Mouse (Mus musculus) cortical plate, adult 2 months (tissue): ENCODE data around the gene Slc17a2. TPM values are rescaled to one million over a fixed set of nuclear protein-coding genes. Genes with fewer than 3 reads are reported as not detected.
"Not testable (repeated sequence)": the region's sequence is repeated elsewhere in the genome, so short reads cannot be mapped to it uniquely, and the experiment has no call there.

ENCODE experiments used
- H3K27ac ChIP-seq: fragments of 200-500 bp; 2 replicates; pipeline ENCODE4 v1.5.1; 2012; ENCODE audit warnings: low read length, control low read depth, inconsistent platforms; ENCODE audit not compliant: insufficient read depth
- H3K4me1 ChIP-seq: fragments of 200-500 bp; 2 replicates; pipeline ENCODE4 v1.6.1; 2011; ENCODE audit warnings: low read length; ENCODE audit not compliant: control insufficient read depth, insufficient read depth
- H3K4me3 ChIP-seq: fragments of 200-500 bp; 2 replicates; pipeline ENCODE4 v1.5.1; 2011; ENCODE audit warnings: mild to moderate bottlenecking, low read length, control low read depth; ENCODE audit not compliant: insufficient read depth
- CTCF ChIP-seq: fragments of 200-500 bp; IDR thresholded peaks from 2 replicates; pipeline ENCODE4 v1.5.1; 2011; ENCODE audit warnings: mild to moderate bottlenecking, control low read depth, low read length; ENCODE audit not compliant: insufficient read depth; ENCODE audit errors: extremely low read depth
- POLR2A ChIP-seq: fragments of 200-500 bp; IDR thresholded peaks from 2 replicates; pipeline ENCODE4 v1.6.1; 2011; ENCODE audit warnings: mild to moderate bottlenecking, low read length, control low read depth; ENCODE audit not compliant: insufficient read depth; ENCODE audit errors: extremely low read depth
- polyA plus RNA-seq: library from polyadenylated mRNA; depleted of rRNA; stranded (reverse); fragments of >200 nt; gene quantifications from 2 replicates; pipeline ENCODE4 v1.2.3, GENCODE M21; 2012; rRNA removed

Slc17a2 gene
- 0.06 TPM in 1 of 2 replicates, not detected in the other for polyA plus RNA-seq

DNA sequence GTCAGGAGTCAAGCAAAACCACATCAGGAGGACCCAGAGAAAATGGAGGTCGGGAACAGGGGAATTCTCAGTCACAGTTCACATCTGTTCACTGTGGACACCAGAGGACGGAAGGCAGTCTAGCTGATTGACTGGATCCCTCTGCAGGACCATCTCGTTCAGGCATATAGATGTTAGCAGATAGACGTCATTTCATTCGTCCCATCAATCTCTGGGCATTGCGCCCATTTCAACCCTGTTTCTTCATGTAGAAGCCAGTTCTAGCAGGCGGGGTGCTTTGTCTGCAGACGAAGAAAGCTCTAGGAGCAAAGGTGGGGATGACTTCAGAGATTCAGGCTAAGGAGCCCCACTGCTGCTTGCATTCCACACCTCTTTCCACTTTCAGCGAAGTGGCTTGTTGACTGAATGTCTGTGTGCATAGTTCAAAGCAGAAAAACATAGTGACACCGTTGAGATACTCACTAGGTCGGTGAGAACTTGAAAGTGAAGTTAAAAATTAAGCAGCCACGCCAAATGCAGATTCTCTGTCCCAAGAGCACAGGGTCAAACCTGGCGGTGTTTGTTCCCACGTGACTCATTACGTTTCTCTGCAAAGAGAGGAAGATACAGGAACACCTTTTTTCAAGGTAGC lies at the start of gene Slc17a2:
Gene Slc17a2, plus strand, starts transcription at position 572 of the 631 bp plus-strand sequence.
- no peak within 1 kb of the TSS for H3K27ac ChIP-seq
- H3K4me1 ChIP-seq, result no peaks in the 10 kb centered on the region
- H3K4me3 ChIP-seq, result no peak within 1 kb of the TSS
- TF ChIP-seq CTCF, result no peak
- TF ChIP-seq POLR2A, result no peak

DNA sequence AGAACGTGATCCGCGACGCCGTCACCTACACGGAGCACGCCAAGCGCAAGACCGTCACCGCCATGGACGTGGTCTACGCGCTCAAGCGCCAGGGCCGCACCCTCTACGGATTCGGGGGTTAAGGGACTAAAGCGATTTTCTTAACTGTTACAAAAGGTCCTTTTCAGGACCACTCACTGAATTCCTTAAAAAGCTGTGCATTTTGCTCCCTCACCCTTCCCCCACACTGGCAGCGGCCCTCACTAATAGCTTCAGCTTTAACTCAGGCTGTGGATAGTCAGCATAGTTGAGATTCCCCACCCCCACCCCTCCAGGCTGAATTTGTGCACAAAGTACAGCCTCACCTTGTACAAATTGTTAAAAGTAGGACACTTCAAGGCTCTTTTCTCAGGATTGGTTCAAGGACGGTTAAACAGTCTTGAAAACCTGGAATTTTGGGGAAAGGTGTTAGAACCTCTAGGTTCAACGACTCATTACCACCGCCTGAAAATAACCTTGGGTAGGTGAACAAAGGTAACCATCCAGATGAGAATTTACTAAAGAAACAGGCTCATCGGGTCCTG lies 49.5 kb upstream of the Slc17a2 start:
- peak overlapping the region; percentile 51 for H3K4me3 ChIP-seq
- TF ChIP-seq POLR2A (no peak), CTCF (no peak)

DNA sequence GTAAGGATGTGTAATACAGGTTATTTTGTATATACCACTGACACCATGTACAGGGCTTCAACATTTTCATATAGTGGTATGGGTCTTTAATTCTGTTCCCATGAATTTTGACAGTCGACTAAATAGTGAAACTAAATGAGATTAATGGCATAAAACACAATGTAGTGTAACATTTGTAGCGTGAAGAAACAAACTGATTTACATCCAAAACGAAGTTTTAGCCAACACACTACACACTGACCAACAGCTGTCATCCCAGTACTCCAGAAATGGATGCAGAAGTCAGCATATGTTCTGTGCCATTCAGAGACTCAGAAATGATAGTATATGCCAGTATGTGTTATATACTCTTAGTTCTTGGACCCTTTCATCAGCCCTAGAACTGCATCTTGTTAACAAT lies 48.9 kb upstream of the Slc17a2 start:
- no peak overlapping the region for H3K4me3 ChIP-seq
- TF ChIP-seq POLR2A (no peak), CTCF (no peak)
- no peaks in the 10 kb centered on the region for H3K4me1 ChIP-seq
- no peak overlapping the region for H3K27ac ChIP-seq

More for the DNA sequence above, 49.5 kb upstream of the Slc17a2 start:
- Histone ChIP-seq H3K4me1 (no peaks in the 10 kb centered on the region), H3K27ac (peak overlapping the region; percentile 32)

DNA sequence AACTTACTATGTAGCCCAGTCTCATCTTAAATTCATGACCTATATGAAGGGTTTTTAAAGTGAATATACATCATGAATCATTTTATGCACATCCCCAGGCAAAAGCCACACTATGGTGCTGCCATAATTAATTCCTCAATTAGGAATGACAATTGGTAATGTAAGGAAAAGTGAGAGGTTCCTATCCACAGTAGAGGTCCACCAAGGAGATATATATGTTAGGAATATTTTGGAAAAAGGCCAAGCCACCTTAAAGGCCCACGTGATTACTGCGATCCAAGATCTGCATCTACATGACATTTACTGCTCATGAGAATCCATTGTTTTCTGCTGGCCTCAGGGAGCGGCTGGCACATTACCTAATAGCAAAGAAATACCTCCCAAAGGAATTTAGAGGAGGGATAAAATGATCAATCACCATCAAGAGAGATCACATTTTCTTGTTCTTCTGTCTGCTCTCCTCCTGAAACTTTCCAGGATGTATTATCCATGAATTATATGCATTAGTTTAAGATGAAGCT lies 47.5 kb upstream of the Slc17a2 start:
- Histone ChIP-seq H3K4me3 (no peak overlapping the region), H3K4me1 (no peaks in the 10 kb centered on the region), H3K27ac (no peak overlapping the region)
- no peak for TF ChIP-seq CTCF
- TF ChIP-seq POLR2A, result no peak

DNA sequence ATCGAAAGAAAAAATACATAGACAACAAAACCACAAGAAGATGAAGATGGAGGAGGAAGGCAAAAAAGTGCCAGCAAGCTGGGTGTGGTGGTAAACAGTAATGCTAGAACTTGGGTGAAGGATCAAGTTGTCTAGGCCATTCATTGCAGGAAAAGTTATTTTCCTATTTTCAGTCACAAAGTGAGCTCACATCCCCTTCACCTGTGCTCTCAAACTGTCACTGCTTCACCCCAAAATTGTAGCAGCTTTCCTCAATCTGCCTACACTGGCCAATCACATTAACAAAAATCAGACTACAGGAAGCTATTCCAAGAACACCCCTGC lies 46.9 kb upstream of the Slc17a2 start:
- Histone ChIP-seq H3K4me1 (no peaks in the 10 kb centered on the region), H3K27ac (no peak overlapping the region), H3K4me3 (no peak overlapping the region)
- TF ChIP-seq POLR2A (no peak), CTCF (no peak)

DNA sequence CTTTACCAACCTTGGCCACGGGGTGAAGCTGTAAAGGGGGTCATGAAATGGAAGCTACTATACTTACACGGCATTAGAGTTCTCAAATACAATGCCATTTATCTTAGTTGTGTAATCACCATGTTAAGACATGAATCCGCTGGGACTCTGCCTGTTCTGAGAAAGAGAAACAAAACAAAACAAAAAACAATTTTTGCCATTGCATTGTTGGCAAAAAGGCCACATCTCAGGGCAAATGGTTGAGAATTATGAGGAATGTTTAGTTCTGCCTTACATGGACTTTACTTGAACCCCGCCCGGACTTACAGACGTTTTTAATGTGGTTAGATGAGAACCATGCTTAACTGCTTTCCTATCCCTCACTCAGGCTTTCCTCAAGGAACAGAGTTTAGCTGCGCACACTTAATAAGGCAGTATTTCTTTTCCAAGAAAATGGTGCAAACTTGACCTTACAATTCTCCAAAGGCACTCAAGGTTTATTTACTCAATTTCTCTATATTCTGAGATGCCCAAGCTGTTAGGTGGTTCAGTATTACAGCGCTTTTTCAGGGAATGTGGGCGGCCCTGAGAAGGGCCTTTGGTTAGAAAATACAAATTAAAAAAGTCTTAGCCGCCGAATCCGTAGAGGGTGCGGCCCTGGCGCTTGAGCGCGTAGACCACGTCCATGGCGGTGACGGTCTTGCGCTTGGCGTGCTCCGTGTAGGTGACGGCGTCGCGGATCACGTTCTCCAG lies 46.4 kb upstream of the Slc17a2 start:
- H3K4me1 ChIP-seq, result no peaks in the 10 kb centered on the region
- TF ChIP-seq POLR2A (no peak), CTCF (no peak)
- H3K4me3 ChIP-seq, result peak overlapping the region; percentile 36
- H3K27ac ChIP-seq, result peak overlapping the region; percentile 57; the same call in 1 of the 2 replicates

DNA sequence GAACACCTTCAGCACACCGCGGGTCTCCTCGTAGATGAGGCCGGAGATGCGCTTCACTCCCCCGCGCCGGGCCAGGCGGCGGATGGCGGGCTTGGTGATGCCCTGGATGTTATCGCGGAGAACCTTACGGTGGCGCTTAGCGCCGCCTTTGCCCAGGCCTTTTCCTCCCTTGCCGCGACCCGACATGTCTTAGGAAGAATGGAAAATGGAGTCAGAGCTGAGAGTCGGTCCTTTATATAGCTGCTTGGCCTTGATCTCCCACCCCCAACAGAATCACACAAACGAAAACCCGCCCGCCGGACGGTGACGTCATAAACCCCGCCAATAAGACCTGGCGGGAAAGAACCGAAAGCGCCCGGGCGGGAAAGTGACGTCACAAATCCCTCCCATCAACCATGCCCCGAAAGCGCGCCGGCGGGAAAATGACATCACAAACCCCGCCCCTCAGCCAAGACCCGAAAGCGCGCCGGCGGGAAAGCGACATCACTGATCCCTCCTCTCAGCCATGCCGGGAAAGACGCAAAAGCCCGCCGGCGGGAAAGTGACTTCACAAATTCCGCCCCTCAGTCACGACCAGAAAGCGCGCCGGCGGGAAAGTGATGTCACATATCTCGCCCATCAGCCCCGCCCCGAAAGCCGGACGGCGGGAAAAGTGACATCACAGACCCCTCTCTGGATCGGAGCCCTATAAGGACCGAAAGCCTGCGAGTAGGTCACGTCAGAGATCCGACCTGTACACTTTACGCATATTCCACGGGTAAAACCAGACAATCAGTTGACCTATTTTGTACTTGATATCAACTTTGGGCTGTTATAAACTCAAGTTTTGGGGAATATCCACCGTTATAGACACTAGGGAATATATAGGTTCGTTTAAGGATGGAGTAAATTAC lies 45.6 kb upstream of the Slc17a2 start, which contains the start of gene Hist1h4a:
Gene Hist1h4a, minus strand, starts transcription at position 259 of the 893 bp plus-strand sequence.
- H3K4me3 ChIP-seq, result peak within 1 kb of the TSS; percentile 36
- H3K27ac ChIP-seq, result peak within 1 kb of the TSS; percentile 57; the same call in 1 of the 2 replicates
- H3K4me1 ChIP-seq, result no peaks in the 10 kb centered on the region
- peak; percentile 94 for TF ChIP-seq POLR2A
- no peak for TF ChIP-seq CTCF

DNA sequence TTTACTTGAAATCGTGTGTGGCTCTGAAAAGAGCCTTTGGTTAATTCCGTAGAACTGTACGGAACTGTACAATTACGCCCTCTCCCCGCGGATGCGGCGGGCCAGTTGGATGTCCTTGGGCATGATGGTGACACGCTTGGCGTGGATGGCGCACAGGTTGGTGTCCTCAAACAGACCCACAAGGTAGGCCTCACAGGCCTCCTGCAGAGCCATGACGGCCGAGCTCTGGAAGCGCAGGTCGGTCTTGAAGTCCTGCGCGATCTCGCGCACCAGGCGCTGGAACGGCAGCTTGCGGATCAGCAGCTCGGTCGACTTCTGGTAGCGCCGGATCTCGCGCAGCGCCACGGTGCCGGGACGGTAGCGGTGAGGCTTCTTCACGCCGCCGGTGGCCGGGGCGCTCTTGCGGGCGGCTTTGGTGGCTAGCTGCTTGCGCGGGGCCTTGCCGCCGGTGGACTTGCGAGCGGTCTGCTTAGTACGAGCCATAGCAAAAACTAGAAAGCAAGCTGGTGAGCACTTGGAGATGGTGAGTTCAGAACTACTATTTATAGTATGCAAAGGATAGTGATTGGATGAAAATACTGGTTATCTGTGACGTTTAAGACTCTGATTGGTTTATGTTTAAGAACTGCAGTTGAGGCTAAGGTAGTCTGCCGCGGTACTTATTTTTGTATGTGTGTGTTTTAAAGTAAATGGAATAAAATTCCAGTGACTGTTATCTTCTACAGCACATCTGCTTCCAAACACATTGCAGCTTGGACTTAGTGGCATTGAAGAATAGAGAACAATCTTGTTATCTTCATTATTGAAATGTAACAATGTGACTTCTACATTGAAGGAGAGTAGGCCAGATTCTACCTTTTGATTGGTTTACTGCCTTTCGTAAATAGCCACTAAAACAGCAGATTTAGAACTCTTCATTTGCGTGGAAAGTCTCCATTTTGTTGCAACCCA lies 44.6 kb upstream of the Slc17a2 start, which contains the start of gene Hist1h3a:
Gene Hist1h3a, minus strand, starts transcription at position 516 of the 951 bp plus-strand sequence.
- H3K4me3 ChIP-seq, result peak within 1 kb of the TSS; percentile 36
- TF ChIP-seq POLR2A, result peak; percentile 75
- not testable (repeated sequence) for H3K4me1 ChIP-seq
- peak within 1 kb of the TSS; percentile 57; the same call in 1 of the 2 replicates for H3K27ac ChIP-seq
